Mouse (Mus musculus) spleen, adult 2 months (tissue): ENCODE results near the gene Sap30.

Source experiments
- CTCF ChIP-seq: fragments of 200-500 bp; IDR thresholded peaks from 2 replicates; pipeline ENCODE4 v1.5.1; 2011; ENCODE audit warnings: mild to moderate bottlenecking, inconsistent platforms; ENCODE audit not compliant: insufficient read depth, insufficient read length, insufficient replicate concordance; ENCODE audit errors: extremely low read depth
- POLR2A ChIP-seq: fragments of 200-500 bp; IDR thresholded peaks from 2 replicates; pipeline ENCODE4 v1.6.1; 2011; ENCODE audit warnings: low read depth, low read length, inconsistent platforms

DNA sequence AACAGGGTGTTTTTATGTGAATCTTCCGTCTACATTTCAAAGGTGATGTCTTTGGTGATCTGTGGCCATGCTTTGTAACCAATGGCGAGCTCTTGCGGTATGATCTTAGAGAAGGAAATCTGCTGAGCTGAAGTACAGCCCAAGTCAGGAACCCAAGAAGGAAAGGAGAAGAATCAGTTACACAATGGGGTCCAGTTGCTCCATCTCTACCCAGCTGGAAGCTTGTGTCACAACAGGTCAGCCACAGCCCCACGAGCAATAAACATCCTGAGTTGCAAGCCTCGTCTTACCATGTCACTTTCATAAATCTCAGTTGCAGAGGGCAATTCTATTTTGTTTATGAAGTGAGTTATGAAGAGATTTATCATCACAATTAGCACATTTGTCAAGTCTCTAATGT is 54.9 kb downstream of the Sap30 start:
- no peak for TF ChIP-seq CTCF
- TF ChIP-seq POLR2A = no peak
